Mouse (Mus musculus) heart, postnatal 0 days (tissue): Measurements from ENCODE around the gene Fgb.

Source experiments
- CTCF ChIP-seq: IDR thresholded peaks from 2 replicates; pipeline ENCODE4 v1.5.1; 2016; ENCODE audit warnings: antibody characterized with exemption, control low read depth, low read depth
- EP300 ChIP-seq: IDR thresholded peaks from 2 replicates; pipeline ENCODE4 v1.6.1; 2016; ENCODE audit warnings: antibody characterized with exemption, low read depth

- TF ChIP-seq CTCF (no peak), EP300 (no peak)
Observed at GRCm38 (mm10) chr3:83052102-83052501, 2.4 kb upstream of the Fgb start.
